8 mouse cellular contexts compared by ENCODE assay signal in the genomic region with DNA sequence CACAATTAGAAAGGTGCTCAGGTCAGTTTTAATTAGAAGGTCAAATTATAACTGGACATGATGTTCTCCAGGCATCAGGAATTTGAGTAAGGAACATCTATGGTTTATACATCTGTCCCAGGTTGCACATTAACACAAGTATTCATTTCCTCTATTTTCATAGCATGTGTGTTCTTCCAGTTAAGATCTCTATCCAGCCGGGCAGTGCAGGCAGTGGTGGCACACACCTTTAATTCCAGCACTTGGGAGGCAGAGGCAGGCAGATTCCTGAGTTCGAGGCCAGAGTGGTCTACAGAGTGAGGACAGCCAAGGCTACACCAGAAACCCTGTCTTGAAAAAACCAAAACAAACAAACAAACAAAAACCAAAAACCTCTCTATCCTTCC. TPM values are rescaled to one million over a fixed set of nuclear protein-coding genes. Genes with fewer than 3 reads are reported as not detected.
DNase-seq lines count a peak whose midpoint lies in the region; ATAC-seq lines count a peak whose summit lies in the region.

No protein-coding gene starts in this region.

- peaks cover 9% of the 10 kb centered on the region; the same call in 1 of the 2 replicates for H3K4me1 ChIP-seq in lung, embryonic 15.5 days
- peaks cover 38% of the 10 kb centered on the region for H3K4me1 ChIP-seq in erythroblast, embryonic 14.5 days (ENCODE audit: control insufficient read depth)
- H3K4me1 ChIP-seq in limb, embryonic 11.5 days (ENCODE audit: control insufficient read depth, insufficient read depth, low read length), result peaks cover 14% of the 10 kb centered on the region
- peaks cover 32% of the 10 kb centered on the region for H3K4me1 ChIP-seq in neural tube, embryonic 15.5 days

- no peaks in the 10 kb centered on the region for H3K27me3 ChIP-seq in lung, embryonic 15.5 days
- H3K27me3 ChIP-seq in erythroblast, embryonic 14.5 days (ENCODE audit: control insufficient read depth), result no peaks in the 10 kb centered on the region
- H3K27me3 ChIP-seq in limb, embryonic 11.5 days (ENCODE audit: control insufficient read depth, insufficient read depth, low read length), result no peaks in the 10 kb centered on the region
- no peaks in the 10 kb centered on the region for H3K27me3 ChIP-seq in neural tube, embryonic 15.5 days (replicated peaks)

- DNase-seq in lung, postnatal 25 days (ENCODE audit: low spot score), result no peak
- no peak for DNase-seq in limb, embryonic 11.5 days (ENCODE audit: low spot score)
- no peak for DNase-seq in ovary, postnatal 14 days (ENCODE audit: low spot score)
- no peak for DNase-seq in yolk sac, embryonic 10.5 days (ENCODE audit: low spot score)
- DNase-seq in urinary bladder, postnatal 36 days (ENCODE audit: low spot score in 2 of 2), result no peak

- ATAC-seq in lung, embryonic 15.5 days (ENCODE audit: borderline replicate concordance, extremely low read depth, low FRiP score, low TSS enrichment), result peak; percentile 3; the same call in 1 of the 2 replicates
- no peak for ATAC-seq in limb, embryonic 11.5 days (ENCODE audit: insufficient number of reproducible peaks, low FRiP score, low TSS enrichment, low read depth)
- peak; percentile 43 for ATAC-seq in neural tube, embryonic 15.5 days (ENCODE audit: low FRiP score)

- peak overlapping the region; percentile 100 for H3K27ac ChIP-seq in lung, embryonic 15.5 days
- H3K27ac ChIP-seq in limb, embryonic 11.5 days (replicated peaks; ENCODE audit: low read depth, low read length), result no peak overlapping the region
- peak overlapping the region; percentile 99 for H3K27ac ChIP-seq in neural tube, embryonic 15.5 days (replicated peaks)

- H3K4me2 ChIP-seq in lung, embryonic 15.5 days, result peak overlapping the region; percentile 43
- 0 out of 2 replicates have a peak overlapping the region, but pooled peaks have one; percentile 64 for H3K4me2 ChIP-seq in limb, embryonic 11.5 days (ENCODE audit: low read depth, severe bottlenecking)
- H3K4me2 ChIP-seq in neural tube, embryonic 15.5 days, result peak overlapping the region; percentile 50

- no peaks in the 10 kb centered on the region for H3K9me3 ChIP-seq in lung, embryonic 15.5 days
- H3K9me3 ChIP-seq in erythroblast, embryonic 14.5 days (ENCODE audit: control insufficient read depth, low read length), result no peaks in the 10 kb centered on the region
- no peaks in the 10 kb centered on the region for H3K9me3 ChIP-seq in limb, embryonic 11.5 days (ENCODE audit: control insufficient read depth, low read length)
- H3K9me3 ChIP-seq in neural tube, embryonic 15.5 days (replicated peaks), result no peaks in the 10 kb centered on the region

- 46% methylated on average over 2 of the region's 2 CpGs for WGBS in lung, embryonic 15.5 days
- 60% methylated on average over 2 of the region's 2 CpGs for WGBS in limb, embryonic 11.5 days
- 54% methylated on average over 2 of the region's 2 CpGs for WGBS in neural tube, embryonic 15.5 days

- H3K9ac ChIP-seq in lung, embryonic 15.5 days, result no peak overlapping the region
- H3K9ac ChIP-seq in limb, embryonic 11.5 days (ENCODE audit: low read length), result no peak overlapping the region; the same call in 1 of the 2 replicates
- H3K9ac ChIP-seq in neural tube, embryonic 15.5 days (replicated peaks), result 0 out of 2 replicates have a peak overlapping the region, but pooled peaks have one; percentile 18

- H3K4me3 ChIP-seq in lung, embryonic 15.5 days, result peak overlapping the region; percentile 90
- peak overlapping the region; percentile 87 for H3K4me3 ChIP-seq in erythroblast, embryonic 14.5 days (replicated peaks)
- peak overlapping the region; percentile 69; the same call in 1 of the 2 replicates for H3K4me3 ChIP-seq in limb, embryonic 11.5 days (ENCODE audit: low read depth, low read length)
- peak overlapping the region; percentile 68 for H3K4me3 ChIP-seq in neural tube, embryonic 15.5 days (replicated peaks)

- peaks cover 6% of the 10 kb centered on the region; the same call in 1 of the 2 replicates for H3K36me3 ChIP-seq in lung, embryonic 15.5 days
- H3K36me3 ChIP-seq in erythroblast, embryonic 14.5 days (ENCODE audit: control insufficient read depth), result peaks cover 26% of the 10 kb centered on the region
- H3K36me3 ChIP-seq in limb, embryonic 11.5 days (ENCODE audit: control insufficient read depth, insufficient read depth, low read length), result no peaks in the 10 kb centered on the region; the same call in none of the 2 replicates
- no peaks in the 10 kb centered on the region for H3K36me3 ChIP-seq in neural tube, embryonic 15.5 days

RNA-seq across cellular contexts. Expression of a gene that starts 0.5 kb away (rescaled TPM):
- polyA plus RNA-seq in lung, embryonic 15.5 days (2015; fragmentation: Nextera tagmentation; extraction: Ambion mirVana), result 0.50 and 0.59 TPM in 2 replicates
- polyA plus RNA-seq in erythroblast, embryonic 14.5 days (2012), result not detected in 2 replicates
- polyA plus RNA-seq in limb, embryonic 11.5 days (2014; fragmentation: Nextera tagmentation; extraction: Ambion mirVana), result 1.8 TPM in 1 of 2 replicates, not detected in the other
- 2.2 TPM in 1 of 2 replicates, not detected in the other for polyA plus RNA-seq in neural tube, embryonic 15.5 days (2015; fragmentation: Nextera tagmentation; extraction: Ambion mirVana)

RNA-seq across cellular contexts. Expression of a gene that starts 15.8 kb away (rescaled TPM):
- 42.9 and 46.2 TPM in 2 replicates for polyA plus RNA-seq in lung, embryonic 15.5 days (2015; fragmentation: Nextera tagmentation; extraction: Ambion mirVana)
- 2.2 and 2.3 TPM in 2 replicates for polyA plus RNA-seq in erythroblast, embryonic 14.5 days (2012)
- polyA plus RNA-seq in limb, embryonic 11.5 days (2014; fragmentation: Nextera tagmentation; extraction: Ambion mirVana), result 48.8 and 51.8 TPM in 2 replicates
- polyA plus RNA-seq in neural tube, embryonic 15.5 days (2015; fragmentation: Nextera tagmentation; extraction: Ambion mirVana), result 50.3 and 50.5 TPM in 2 replicates

RNA-seq across cellular contexts. Expression of a gene that starts 15.8 kb away (rescaled TPM):
- polyA plus RNA-seq in lung, embryonic 15.5 days (2015; fragmentation: Nextera tagmentation; extraction: Ambion mirVana), result 27.4 and 29.7 TPM in 2 replicates
- polyA plus RNA-seq in erythroblast, embryonic 14.5 days (2012), result 0.07 and 0.09 TPM in 2 replicates
- 39.0 and 41.5 TPM in 2 replicates for polyA plus RNA-seq in limb, embryonic 11.5 days (2014; fragmentation: Nextera tagmentation; extraction: Ambion mirVana)
- 35.8 and 36.7 TPM in 2 replicates for polyA plus RNA-seq in neural tube, embryonic 15.5 days (2015; fragmentation: Nextera tagmentation; extraction: Ambion mirVana)

RNA-seq across cellular contexts. Expression of a gene that starts 25.4 kb away (rescaled TPM):
- 6.6 and 7.0 TPM in 2 replicates for polyA plus RNA-seq in lung, embryonic 15.5 days (2015; fragmentation: Nextera tagmentation; extraction: Ambion mirVana)
- polyA plus RNA-seq in erythroblast, embryonic 14.5 days (2012), result 0.10 TPM in 1 of 2 replicates, not detected in the other
- polyA plus RNA-seq in limb, embryonic 11.5 days (2014; fragmentation: Nextera tagmentation; extraction: Ambion mirVana), result 6.0 and 6.1 TPM in 2 replicates
- polyA plus RNA-seq in neural tube, embryonic 15.5 days (2015; fragmentation: Nextera tagmentation; extraction: Ambion mirVana), result 6.7 and 8.1 TPM in 2 replicates

RNA-seq across cellular contexts. Expression of a gene that starts 33.3 kb away (rescaled TPM):
- polyA plus RNA-seq in lung, embryonic 15.5 days (2015; fragmentation: Nextera tagmentation; extraction: Ambion mirVana), result 7.6 and 8.5 TPM in 2 replicates
- 0.22 and 0.32 TPM in 2 replicates for polyA plus RNA-seq in erythroblast, embryonic 14.5 days (2012)
- 5.0 and 5.8 TPM in 2 replicates for polyA plus RNA-seq in limb, embryonic 11.5 days (2014; fragmentation: Nextera tagmentation; extraction: Ambion mirVana)
- 30.6 and 31.5 TPM in 2 replicates for polyA plus RNA-seq in neural tube, embryonic 15.5 days (2015; fragmentation: Nextera tagmentation; extraction: Ambion mirVana)

Comparison
In these comparisons a context has a peak if more than half of its experiments do, and no peak if none do; other contexts are left out.
1. RNA of a gene that starts 15.8 kb away (polyA plus RNA-seq): 50.3 to 50.5 TPM in neural tube, embryonic 15.5 days, 48.8 to 51.8 TPM in limb, embryonic 11.5 days and 42.9 to 46.2 TPM in lung, embryonic 15.5 days; 2.2 to 2.3 TPM in erythroblast, embryonic 14.5 days; every median in the first group is over 10 times any median in the second.
2. RNA of a gene that starts 15.8 kb away (polyA plus RNA-seq): 39.0 to 41.5 TPM in limb, embryonic 11.5 days, 35.8 to 36.7 TPM in neural tube, embryonic 15.5 days and 27.4 to 29.7 TPM in lung, embryonic 15.5 days; 0.07 to 0.09 TPM in erythroblast, embryonic 14.5 days; every median in the first group is over 10 times any median in the second.
3. Peak in every context shown above with its lines, with median percentiles within 50 percentile points of each other: H3K4me2 ChIP-seq and H3K4me3 ChIP-seq.